Mouse (Mus musculus): ENCODE data around the gene Ltbr. TPM values are rescaled to one million over a fixed set of nuclear protein-coding genes. Genes with fewer than 3 reads are reported as not detected.

Gene Ltbr
- polyA plus RNA-seq (2014; fragmentation: Nextera tagmentation; extraction: Ambion mirVana), result 14.8 and 14.9 TPM in 2 replicates

DNA sequence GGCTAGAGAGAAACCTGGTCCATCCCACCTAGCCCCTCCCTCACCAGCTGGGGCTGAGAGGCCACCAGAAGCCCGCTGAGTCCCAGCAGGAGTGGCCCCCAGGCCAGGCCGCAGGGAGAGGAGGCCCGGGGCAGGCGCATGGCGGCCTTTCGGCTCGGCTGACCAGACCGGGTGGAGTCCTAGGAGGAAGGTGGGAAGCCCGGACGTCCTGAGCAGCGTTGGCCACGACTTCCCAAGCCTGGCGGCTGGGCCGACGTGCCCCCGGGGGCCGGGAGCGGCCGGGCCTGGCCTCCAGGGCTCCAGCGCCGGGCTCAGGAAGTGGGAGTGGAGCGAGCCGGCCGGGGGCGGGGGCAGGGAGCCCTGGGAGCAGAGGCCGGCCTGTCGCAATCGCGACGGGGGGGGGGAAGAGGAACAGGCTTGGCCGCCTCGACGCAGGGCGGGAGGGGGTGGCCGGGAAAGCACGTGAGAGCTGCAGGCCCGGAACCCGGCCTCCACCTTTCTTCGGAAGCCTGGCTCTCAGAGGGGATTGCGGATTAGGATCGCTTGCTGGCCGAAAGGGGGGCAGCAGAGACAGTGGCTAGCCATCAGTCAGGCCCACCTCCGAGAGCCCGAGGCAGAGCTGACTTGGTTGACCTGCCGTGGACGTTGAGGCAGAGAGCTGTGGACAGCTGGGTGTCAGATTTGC, at the start of gene Ltbr:
Ltbr (minus strand) TSS at position 340 of the 685 bp plus-strand sequence.
- Histone ChIP-seq H3K27ac (no peak within 1 kb of the TSS), H3K4me2 (replicated peaks) (peak within 1 kb of the TSS; percentile 62), H3K9me3 (ENCODE audit: control insufficient read depth, low read length) (no peaks in the 10 kb centered on the region), H3K36me3 (replicated peaks; ENCODE audit: control insufficient read depth, insufficient read depth) (no peaks in the 10 kb centered on the region), H3K9ac (peak within 1 kb of the TSS; percentile 67), H3K4me3 (replicated peaks; ENCODE audit: low read length) (peak within 1 kb of the TSS; percentile 33), H3K27me3 (ENCODE audit: control insufficient read depth, insufficient read depth, low read length) (no peaks in the 10 kb centered on the region), H3K4me1 (replicated peaks; ENCODE audit: control insufficient read depth, insufficient read depth, low read length) (peaks cover 12% of the 10 kb centered on the region)
- DNase-seq (ENCODE audit: low spot score), result peak; percentile 39
- WGBS, result 2% methylated on average over 41 of the region's 46 CpGs
- peak; percentile 71 for ATAC-seq (ENCODE audit: low FRiP score)

DNA sequence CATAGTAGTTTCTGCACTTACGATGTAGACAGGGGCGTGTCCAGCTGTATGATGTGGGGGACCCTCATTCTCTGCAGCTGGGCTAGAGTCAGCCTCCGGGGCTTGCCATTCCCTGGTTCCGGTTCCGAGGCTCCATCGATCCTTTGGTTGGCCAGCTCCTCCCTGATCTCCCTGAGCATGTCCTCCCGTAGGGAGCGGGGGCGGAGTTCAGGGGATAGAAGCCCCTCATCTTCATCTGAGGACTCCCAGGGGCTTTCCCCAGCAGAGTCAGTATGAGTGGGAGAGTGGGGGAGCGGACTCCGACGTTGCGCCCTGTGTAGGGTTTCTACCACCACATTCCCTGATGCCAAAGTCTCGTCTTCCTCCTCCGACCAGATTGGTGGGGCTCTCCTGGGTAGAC, 49.3 kb upstream of the Ltbr start:
- H3K4me1 ChIP-seq (replicated peaks; ENCODE audit: control insufficient read depth, insufficient read depth, low read length), result peaks cover 4% of the 10 kb centered on the region
- DNase-seq (ENCODE audit: low spot score), result no peak
- WGBS, result 14% methylated on average over 15 of the region's 15 CpGs
- no peak for ATAC-seq (ENCODE audit: low FRiP score)
- H3K9me3 ChIP-seq (ENCODE audit: control insufficient read depth, low read length), result no peaks in the 10 kb centered on the region
- peaks cover 37% of the 10 kb centered on the region for H3K27me3 ChIP-seq (ENCODE audit: control insufficient read depth, insufficient read depth, low read length)
- peak overlapping the region; percentile 24; the same call in 1 of the 2 replicates for H3K4me2 ChIP-seq (replicated peaks)
- no peaks in the 10 kb centered on the region for H3K36me3 ChIP-seq (replicated peaks; ENCODE audit: control insufficient read depth, insufficient read depth)
- no peak overlapping the region for H3K9ac ChIP-seq
- no peak overlapping the region for H3K27ac ChIP-seq
- H3K4me3 ChIP-seq (replicated peaks; ENCODE audit: low read length), result 0 out of 2 replicates have a peak overlapping the region, but pooled peaks have one; percentile 5

DNA sequence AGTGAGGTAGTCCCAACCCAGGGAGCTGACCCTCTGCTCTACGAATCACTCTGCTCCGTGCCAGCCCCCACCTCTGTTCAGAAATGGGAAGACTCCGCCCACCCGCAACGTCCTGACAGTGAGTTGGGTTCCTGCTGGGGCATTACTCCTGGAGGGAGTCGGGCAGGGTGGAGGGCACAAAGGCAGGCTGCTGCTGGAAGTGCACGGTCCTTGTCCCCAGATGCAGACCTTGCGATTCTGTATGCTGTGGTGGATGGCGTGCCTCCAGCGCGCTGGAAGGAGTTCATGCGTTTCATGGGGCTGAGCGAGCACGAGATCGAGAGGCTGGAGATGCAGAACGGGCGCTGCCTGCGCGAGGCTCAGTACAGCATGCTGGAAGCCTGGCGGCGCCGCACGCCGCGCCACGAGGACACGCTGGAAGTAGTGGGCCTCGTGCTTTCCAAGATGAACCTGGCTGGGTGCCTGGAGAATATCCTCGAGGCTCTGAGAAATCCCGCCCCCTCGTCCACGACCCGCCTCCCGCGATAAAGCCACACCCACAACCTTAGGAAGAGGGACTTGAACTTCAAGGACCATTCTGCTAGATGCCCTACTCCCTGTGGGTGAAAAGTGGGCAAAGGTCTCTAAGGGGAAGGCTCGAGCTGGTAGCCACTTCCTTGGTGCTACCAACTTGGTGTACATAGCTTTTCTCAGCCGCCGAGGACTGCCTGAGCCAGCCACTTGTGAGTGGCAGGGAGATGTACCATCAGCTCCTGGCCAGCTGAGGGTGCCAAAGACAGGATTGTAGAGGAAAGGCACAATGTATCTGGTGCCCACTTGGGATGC, 48.0 kb upstream of the Ltbr start:
- H3K27me3 ChIP-seq (ENCODE audit: control insufficient read depth, insufficient read depth, low read length), result peaks cover 37% of the 10 kb centered on the region
- H3K4me1 ChIP-seq (replicated peaks; ENCODE audit: control insufficient read depth, insufficient read depth, low read length), result peaks cover 4% of the 10 kb centered on the region
- no peaks in the 10 kb centered on the region for H3K36me3 ChIP-seq (replicated peaks; ENCODE audit: control insufficient read depth, insufficient read depth)
- H3K27ac ChIP-seq, result no peak overlapping the region
- peak overlapping the region; percentile 49; the same call in 1 of the 2 replicates for H3K9ac ChIP-seq
- H3K9me3 ChIP-seq (ENCODE audit: control insufficient read depth, low read length), result no peaks in the 10 kb centered on the region
- H3K4me2 ChIP-seq (replicated peaks), result peak overlapping the region; percentile 55
- peak overlapping the region; percentile 24 for H3K4me3 ChIP-seq (replicated peaks; ENCODE audit: low read length)
- ATAC-seq (ENCODE audit: low FRiP score), result peak; percentile 68
- WGBS, result 7% methylated on average over 38 of the region's 38 CpGs
- peak; percentile 53 for DNase-seq (ENCODE audit: low spot score)

- Histone ChIP-seq H3K4me3 (replicated peaks; ENCODE audit: low read length) (no peak overlapping the region), H3K36me3 (replicated peaks; ENCODE audit: control insufficient read depth, insufficient read depth) (no peaks in the 10 kb centered on the region), H3K4me2 (replicated peaks) (peak overlapping the region; percentile 55; the same call in 1 of the 2 replicates), H3K27ac (no peak overlapping the region), H3K9me3 (ENCODE audit: control insufficient read depth, low read length) (no peaks in the 10 kb centered on the region), H3K4me1 (replicated peaks; ENCODE audit: control insufficient read depth, insufficient read depth, low read length) (peaks cover 6% of the 10 kb centered on the region), H3K27me3 (ENCODE audit: control insufficient read depth, insufficient read depth, low read length) (peaks cover 37% of the 10 kb centered on the region), H3K9ac (no peak overlapping the region)
- no peak for DNase-seq (ENCODE audit: low spot score)
- 55% methylated on average over 9 of the region's 9 CpGs for WGBS
- no peak for ATAC-seq (ENCODE audit: low FRiP score)
Observed at GRCm38 (mm10) chr6:125360846-125361245, 47.2 kb upstream of the Ltbr start.

DNA sequence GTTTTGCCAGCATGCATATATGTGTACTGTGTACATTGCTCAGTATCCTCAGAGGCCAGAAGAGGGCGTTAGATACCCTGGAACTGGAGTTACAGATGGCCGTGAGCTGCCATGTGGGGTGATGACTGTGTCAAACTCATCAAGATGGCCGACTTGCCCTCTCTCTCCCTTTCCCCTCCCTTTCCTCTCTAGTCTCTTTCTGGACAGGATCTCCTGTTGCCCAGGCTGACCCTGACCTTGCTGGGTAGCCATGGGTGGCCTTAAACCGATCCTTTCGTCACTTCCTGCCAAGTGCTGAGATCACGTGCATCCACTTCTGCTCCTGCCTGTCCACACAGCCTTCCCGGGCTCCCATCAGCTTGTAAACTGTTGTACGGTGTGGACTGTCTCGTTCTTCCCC, 46.3 kb upstream of the Ltbr start:
- no peak overlapping the region for H3K4me3 ChIP-seq (replicated peaks; ENCODE audit: low read length)
- H3K27me3 ChIP-seq (ENCODE audit: control insufficient read depth, insufficient read depth, low read length), result peaks cover 36% of the 10 kb centered on the region
- no peak overlapping the region for H3K4me2 ChIP-seq (replicated peaks)

DNA sequence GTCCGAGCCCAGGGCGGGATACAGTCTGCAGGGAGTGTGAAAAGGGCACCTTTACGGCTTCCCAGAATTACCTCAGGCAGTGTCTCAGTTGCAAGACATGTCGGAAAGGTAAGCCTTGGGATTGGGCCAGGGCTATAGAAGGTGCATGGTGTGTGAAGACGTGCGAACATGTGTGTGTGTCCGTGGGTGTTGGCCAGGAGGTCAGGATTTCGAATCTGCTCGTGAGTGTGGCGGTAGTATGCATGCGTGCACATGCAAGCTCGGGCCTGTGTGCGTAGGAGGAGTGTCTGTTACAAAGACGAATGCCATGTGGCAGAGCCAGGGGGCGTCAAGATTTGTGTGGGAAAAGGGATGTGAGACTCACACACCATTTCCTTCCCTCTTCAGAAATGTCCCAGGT, 43.6 kb upstream of the Ltbr start:
- Histone ChIP-seq H3K4me3 (replicated peaks; ENCODE audit: low read length) (no peak overlapping the region), H3K36me3 (replicated peaks; ENCODE audit: control insufficient read depth, insufficient read depth) (no peaks in the 10 kb centered on the region), H3K4me2 (replicated peaks) (no peak overlapping the region), H3K4me1 (replicated peaks; ENCODE audit: control insufficient read depth, insufficient read depth, low read length) (peaks cover 15% of the 10 kb centered on the region), H3K27me3 (ENCODE audit: control insufficient read depth, insufficient read depth, low read length) (peaks cover 10% of the 10 kb centered on the region), H3K27ac (no peak overlapping the region), H3K9me3 (ENCODE audit: control insufficient read depth, low read length) (no peaks in the 10 kb centered on the region), H3K9ac (no peak overlapping the region)
- DNase-seq (ENCODE audit: low spot score), result no peak
- no peak for ATAC-seq (ENCODE audit: low FRiP score)
- 91% methylated on average over 15 of the region's 15 CpGs for WGBS

More for the DNA sequence above, 46.3 kb upstream of the Ltbr start:
- no peaks in the 10 kb centered on the region for H3K36me3 ChIP-seq (replicated peaks; ENCODE audit: control insufficient read depth, insufficient read depth)
- WGBS, result 56% methylated on average over 9 of the region's 9 CpGs
- no peak overlapping the region for H3K27ac ChIP-seq
- DNase-seq (ENCODE audit: low spot score), result no peak
- no peak overlapping the region for H3K9ac ChIP-seq
- no peaks in the 10 kb centered on the region for H3K9me3 ChIP-seq (ENCODE audit: control insufficient read depth, low read length)
- peaks cover 14% of the 10 kb centered on the region for H3K4me1 ChIP-seq (replicated peaks; ENCODE audit: control insufficient read depth, insufficient read depth, low read length)
- ATAC-seq (ENCODE audit: low FRiP score), result no peak

DNA sequence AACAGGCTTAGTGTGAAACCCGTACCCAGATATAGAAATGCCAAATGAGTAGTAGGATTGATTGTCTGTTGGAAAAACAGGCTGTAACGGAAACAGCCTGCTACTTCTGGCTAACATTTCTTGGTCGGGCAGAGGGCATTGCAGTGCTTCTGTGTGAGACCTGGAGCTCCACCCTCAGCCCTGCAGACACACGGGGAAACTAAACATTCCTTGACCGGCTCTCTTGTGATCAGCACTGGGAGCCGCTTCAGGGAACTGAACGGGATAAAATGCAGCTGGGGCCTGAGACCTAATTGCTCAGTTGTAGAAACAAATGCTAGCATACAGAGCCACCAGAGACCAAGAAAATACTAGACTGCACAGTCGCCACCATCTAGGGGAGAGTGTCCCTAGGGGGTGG, 42.6 kb upstream of the Ltbr start:
- Histone ChIP-seq H3K27me3 (ENCODE audit: control insufficient read depth, insufficient read depth, low read length) (peaks cover 6% of the 10 kb centered on the region; the same call in 1 of the 2 replicates), H3K9ac (no peak overlapping the region), H3K9me3 (ENCODE audit: control insufficient read depth, low read length) (no peaks in the 10 kb centered on the region), H3K36me3 (replicated peaks; ENCODE audit: control insufficient read depth, insufficient read depth) (no peaks in the 10 kb centered on the region), H3K4me1 (replicated peaks; ENCODE audit: control insufficient read depth, insufficient read depth, low read length) (peaks cover 15% of the 10 kb centered on the region), H3K4me2 (replicated peaks) (no peak overlapping the region), H3K4me3 (replicated peaks; ENCODE audit: low read length) (no peak overlapping the region), H3K27ac (no peak overlapping the region)
- 48% methylated on average over 8 of the region's 8 CpGs for WGBS
- ATAC-seq (ENCODE audit: low FRiP score) (no peak), DNase-seq (ENCODE audit: low spot score) (no peak)

DNA sequence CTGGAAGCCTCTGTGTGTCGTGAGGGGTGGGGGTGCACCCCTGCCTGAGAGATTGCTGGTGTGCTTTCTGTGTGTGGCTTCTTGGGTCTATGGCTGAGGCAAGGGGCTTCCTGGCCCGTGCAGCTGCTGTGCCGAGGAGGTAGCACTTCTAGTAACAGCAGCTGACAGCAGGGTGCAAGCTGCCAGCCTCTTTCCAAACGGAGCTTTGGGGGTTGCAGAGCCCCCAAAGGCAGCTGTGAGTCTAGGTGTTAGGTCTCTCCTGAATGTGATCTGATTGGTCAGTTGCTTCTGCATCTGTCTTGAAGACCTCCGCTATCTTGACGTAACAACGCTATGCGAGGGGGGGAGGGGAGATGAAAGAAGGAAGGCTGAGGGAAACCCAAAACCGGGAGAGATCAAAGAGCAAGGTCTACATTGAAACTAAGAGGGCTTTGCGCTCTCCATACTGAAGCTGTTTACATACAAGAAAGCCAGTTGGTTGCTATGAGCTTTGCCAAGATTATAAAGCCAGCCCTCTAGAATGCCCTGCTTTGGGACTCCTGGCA, 41.6 kb upstream of the Ltbr start:
- peaks cover 17% of the 10 kb centered on the region for H3K4me1 ChIP-seq (replicated peaks; ENCODE audit: control insufficient read depth, insufficient read depth, low read length)
- no peak overlapping the region for H3K4me3 ChIP-seq (replicated peaks; ENCODE audit: low read length)
- DNase-seq (ENCODE audit: low spot score) (no peak), ATAC-seq (ENCODE audit: low FRiP score) (no peak)
- 4% methylated on average over 10 of the region's 10 CpGs for WGBS
- H3K36me3 ChIP-seq (replicated peaks; ENCODE audit: control insufficient read depth, insufficient read depth), result no peaks in the 10 kb centered on the region
- 0 out of 2 replicates have a peak, but pooled peaks cover under 1% of the 10 kb centered on the region for H3K27me3 ChIP-seq (ENCODE audit: control insufficient read depth, insufficient read depth, low read length)
- H3K4me2 ChIP-seq (replicated peaks), result peak overlapping the region; percentile 30; the same call in 1 of the 2 replicates
- no peak overlapping the region; the same call in 1 of the 2 replicates for H3K9ac ChIP-seq
- H3K27ac ChIP-seq, result 0 out of 2 replicates have a peak overlapping the region, but pooled peaks have one; percentile 43
- no peaks in the 10 kb centered on the region for H3K9me3 ChIP-seq (ENCODE audit: control insufficient read depth, low read length)
